Mouse (Mus musculus): ENCODE results near the gene Sephs2. TPM values are rescaled to one million over a fixed set of nuclear protein-coding genes. Genes with fewer than 3 reads are reported as not detected.
A peak's percentile ranks its signal among the peaks of the same experiment; 100 is the strongest.

Sephs2 gene
- polyA plus RNA-seq, 1 experiment = 16.2 TPM

GRCm38 (mm10) chr7:127243870-127244657 lies 29.8 kb downstream of the Sephs2 start, which contains the start of gene Zfp771:
Gene Zfp771 (plus strand): TSS chr7:127244274.
- DNase-seq = peak; percentile 89
- TF ChIP-seq CTCF (IDR thresholded peaks at IDR 0.05; ENCODE audit: insufficient read depth, low read length) (no peak), POLR2A (IDR thresholded peaks at IDR 0.05; ENCODE audit: borderline replicate concordance, extremely low read depth, low read depth, low read length) (peak; percentile 62)
- WGBS = 1% methylated on average over 56 of the region's 56 CpGs
- Histone ChIP-seq H3K4me1 (ENCODE audit: control insufficient read depth, insufficient read depth, low read length) (peaks cover 10% of the 10 kb centered on the region), H3K4me3 (replicated peaks; ENCODE audit: extremely low read depth, low read depth, low read length) (peak within 1 kb of the TSS; percentile 94)

DNA sequence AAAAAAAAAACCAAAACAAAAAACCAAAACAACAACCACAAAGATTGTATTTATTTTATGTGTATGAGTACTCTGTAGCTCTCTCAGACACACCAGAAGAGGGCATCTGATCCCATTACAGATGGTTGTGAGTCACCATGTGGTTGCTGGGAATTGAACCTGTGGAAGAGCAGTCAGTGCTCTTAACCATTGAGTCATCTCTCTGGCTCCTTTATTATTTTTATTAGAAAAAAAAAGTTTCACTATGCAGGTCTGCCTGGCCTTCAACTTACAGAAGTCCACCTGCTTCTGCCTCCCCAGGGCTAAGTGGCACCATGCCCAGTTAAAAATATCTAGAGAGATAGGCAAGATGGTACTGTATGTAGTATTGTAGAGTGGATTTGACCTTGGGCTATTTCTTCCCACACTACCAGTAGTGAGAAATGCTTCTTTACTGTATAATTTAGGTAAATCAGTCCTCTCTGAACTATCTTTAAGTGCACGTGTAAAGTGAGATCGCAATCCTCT lies 30.4 kb downstream of the Sephs2 start:
- DNase-seq = no peak
- 42% methylated on average over 2 of the region's 2 CpGs for WGBS
- TF ChIP-seq POLR2A (IDR thresholded peaks at IDR 0.05; ENCODE audit: borderline replicate concordance, extremely low read depth, low read depth, low read length) (no peak), CTCF (IDR thresholded peaks at IDR 0.05; ENCODE audit: insufficient read depth, low read length) (no peak)
- Histone ChIP-seq H3K4me3 (replicated peaks; ENCODE audit: extremely low read depth, low read depth, low read length) (no peak overlapping the region), H3K4me1 (ENCODE audit: control insufficient read depth, insufficient read depth, low read length) (peaks cover 10% of the 10 kb centered on the region)

- Histone ChIP-seq H3K4me1 (ENCODE audit: control insufficient read depth, insufficient read depth, low read length) (peaks cover 5% of the 10 kb centered on the region; the same call in 1 of the 2 replicates), H3K4me3 (replicated peaks; ENCODE audit: extremely low read depth, low read depth, low read length) (no peak overlapping the region)
- WGBS = 97% methylated on average over 2 of the region's 2 CpGs
- no peak for TF ChIP-seq CTCF (IDR thresholded peaks at IDR 0.05; ENCODE audit: insufficient read depth, low read length)
- no peak for TF ChIP-seq POLR2A (IDR thresholded peaks at IDR 0.05; ENCODE audit: borderline replicate concordance, extremely low read depth, low read depth, low read length)
- no peak for DNase-seq
Measured at GRCm38 (mm10) chr7:127234777-127235176, 39.1 kb downstream of the Sephs2 start.

- 3% methylated on average over 9 of the region's 9 CpGs for WGBS
- peaks cover 5% of the 10 kb centered on the region; the same call in 1 of the 2 replicates for H3K4me1 ChIP-seq (ENCODE audit: control insufficient read depth, insufficient read depth, low read length)
- peak overlapping the region; percentile 16 for H3K4me3 ChIP-seq (replicated peaks; ENCODE audit: extremely low read depth, low read depth, low read length)
- DNase-seq = no peak
- TF ChIP-seq POLR2A (IDR thresholded peaks at IDR 0.05; ENCODE audit: borderline replicate concordance, extremely low read depth, low read depth, low read length) = no peak
- no peak for TF ChIP-seq CTCF (IDR thresholded peaks at IDR 0.05; ENCODE audit: insufficient read depth, low read length)
Measured at GRCm38 (mm10) chr7:127233765-127234164, 40.1 kb downstream of the Sephs2 start.

DNA sequence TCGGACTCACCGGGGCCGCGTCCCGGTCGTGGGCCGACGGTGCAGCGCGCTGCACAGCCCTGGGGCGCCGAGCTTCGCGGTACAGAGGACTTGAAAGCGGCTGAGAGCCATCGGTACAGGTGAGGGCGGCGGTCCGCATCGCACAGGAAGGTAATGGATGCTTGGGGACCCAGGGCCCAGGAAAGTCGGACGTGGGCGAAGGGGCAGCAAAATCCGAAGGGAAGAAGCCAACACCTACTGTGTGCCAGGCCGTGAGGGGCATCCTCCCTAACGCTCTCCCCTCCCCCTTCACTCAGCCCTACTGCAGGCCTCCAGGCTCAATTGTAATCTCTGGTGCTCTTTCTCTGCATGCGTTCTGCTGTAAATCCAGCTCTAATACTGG lies 40.5 kb downstream of the Sephs2 start:
- no peak for DNase-seq
- peaks cover 5% of the 10 kb centered on the region; the same call in 1 of the 2 replicates for H3K4me1 ChIP-seq (ENCODE audit: control insufficient read depth, insufficient read depth, low read length)
- TF ChIP-seq POLR2A (IDR thresholded peaks at IDR 0.05; ENCODE audit: borderline replicate concordance, extremely low read depth, low read depth, low read length) = no peak
- no peak for TF ChIP-seq CTCF (IDR thresholded peaks at IDR 0.05; ENCODE audit: insufficient read depth, low read length)
- peak overlapping the region; percentile 77 for H3K4me3 ChIP-seq (replicated peaks; ENCODE audit: extremely low read depth, low read depth, low read length)
- 0% methylated on average over 27 of the region's 27 CpGs for WGBS

- no peak for TF ChIP-seq CTCF (IDR thresholded peaks at IDR 0.05; ENCODE audit: insufficient read depth, low read length)
- TF ChIP-seq POLR2A (IDR thresholded peaks at IDR 0.05; ENCODE audit: borderline replicate concordance, extremely low read depth, low read depth, low read length) = peak; percentile 45; the same call in 1 of the 2 replicates
- WGBS = under 1% methylated on average over 64 of the region's 64 CpGs
- peak; percentile 88 for DNase-seq
- H3K4me1 ChIP-seq (ENCODE audit: control insufficient read depth, insufficient read depth, low read length) = peaks cover 5% of the 10 kb centered on the region; the same call in 1 of the 2 replicates
- peak within 1 kb of the TSS; percentile 77 for H3K4me3 ChIP-seq (replicated peaks; ENCODE audit: extremely low read depth, low read depth, low read length)
Measured at GRCm38 (mm10) chr7:127232622-127233367, 41.1 kb downstream of the Sephs2 start, which contains the start of the genes Zfp553 and Sept1. Gene Zfp553 (plus strand): TSS chr7:127233061. Gene Sept1 (minus strand): TSS chr7:127233130.

- TF ChIP-seq CTCF (IDR thresholded peaks at IDR 0.05; ENCODE audit: insufficient read depth, low read length) (no peak), POLR2A (IDR thresholded peaks at IDR 0.05; ENCODE audit: borderline replicate concordance, extremely low read depth, low read depth, low read length) (no peak)
- peaks cover 5% of the 10 kb centered on the region; the same call in 1 of the 2 replicates for H3K4me1 ChIP-seq (ENCODE audit: control insufficient read depth, insufficient read depth, low read length)
- no peak for DNase-seq
- peak overlapping the region; percentile 77 for H3K4me3 ChIP-seq (replicated peaks; ENCODE audit: extremely low read depth, low read depth, low read length)
- 5% methylated on average over 20 of the region's 20 CpGs for whole genome bisulfite sequencing
Measured at GRCm38 (mm10) chr7:127231826-127232621, 41.8 kb downstream of the Sephs2 start.

DNA sequence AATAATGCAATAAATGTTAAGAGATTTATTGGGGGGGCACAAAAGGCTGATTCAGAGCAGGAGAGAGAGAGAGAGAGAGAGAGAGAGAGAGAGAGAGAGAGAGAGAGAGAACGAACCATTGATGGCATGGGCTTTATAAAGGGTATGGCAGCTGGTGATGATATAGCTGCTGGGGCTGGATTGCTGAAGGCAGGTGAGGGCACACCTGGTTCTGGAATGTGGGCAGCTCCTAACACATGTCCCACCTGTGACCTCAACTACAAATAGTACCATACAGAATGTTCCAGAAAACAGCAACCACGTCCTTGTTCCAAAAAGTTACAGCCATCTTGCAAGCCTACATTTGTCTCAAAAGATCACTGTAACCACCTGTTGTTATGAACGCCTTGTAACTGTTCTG lies 42.5 kb downstream of the Sephs2 start:
- TF ChIP-seq POLR2A (IDR thresholded peaks at IDR 0.05; ENCODE audit: borderline replicate concordance, extremely low read depth, low read depth, low read length) (no peak), CTCF (IDR thresholded peaks at IDR 0.05; ENCODE audit: insufficient read depth, low read length) (no peak)
- Histone ChIP-seq H3K4me3 (replicated peaks; ENCODE audit: extremely low read depth, low read depth, low read length) (no peak overlapping the region), H3K4me1 (ENCODE audit: control insufficient read depth, insufficient read depth, low read length) (peaks cover 5% of the 10 kb centered on the region; the same call in 1 of the 2 replicates)
- no peak for DNase-seq
- 51% methylated on average over 3 of the region's 3 CpGs for WGBS

Data from lung, adult 2 months (tissue).